Mouse (Mus musculus) limb, embryonic 12.5 days (tissue): Measurements from ENCODE around the gene Specc1l. TPM values are rescaled to one million over a fixed set of nuclear protein-coding genes. Genes with fewer than 3 reads are reported as not detected.

Experiments
- polyA plus RNA-seq: library from polyadenylated mRNA; unstranded; fragments of >200 nt; fragmentation: Nextera tagmentation; extraction: Ambion mirVana; gene quantifications from 2 replicates; pipeline ENCODE4 v1.2.1, GENCODE M21; 2016

Specc1l gene
- polyA plus RNA-seq, 1 experiment from 2014 or later: 49.8 TPM

Other genes starting within 250 kb of the Specc1l start
- gene Gnaz, start 244.9 kb upstream of the Specc1l start, polyA plus RNA-seq: 3.1 and 3.9 TPM in 2 replicates
- not detected in 2 replicates for gene Rsph14, start 179.5 kb upstream of the Specc1l start, polyA plus RNA-seq
- 11.7 and 13.5 TPM in 2 replicates for gene Rab36, start 175.0 kb upstream of the Specc1l start, polyA plus RNA-seq
- 9.9 and 11.0 TPM in 2 replicates for gene Bcr, start 151.5 kb upstream of the Specc1l start, polyA plus RNA-seq
- 1.7 and 2.2 TPM in 2 replicates for gene Adora2a, start 104.8 kb downstream of the Specc1l start, polyA plus RNA-seq
- 0.24 and 0.36 TPM in 2 replicates for gene Upb1, start 189.0 kb downstream of the Specc1l start, polyA plus RNA-seq